Mouse (Mus musculus): ENCODE data around the gene Il13.

DNA sequence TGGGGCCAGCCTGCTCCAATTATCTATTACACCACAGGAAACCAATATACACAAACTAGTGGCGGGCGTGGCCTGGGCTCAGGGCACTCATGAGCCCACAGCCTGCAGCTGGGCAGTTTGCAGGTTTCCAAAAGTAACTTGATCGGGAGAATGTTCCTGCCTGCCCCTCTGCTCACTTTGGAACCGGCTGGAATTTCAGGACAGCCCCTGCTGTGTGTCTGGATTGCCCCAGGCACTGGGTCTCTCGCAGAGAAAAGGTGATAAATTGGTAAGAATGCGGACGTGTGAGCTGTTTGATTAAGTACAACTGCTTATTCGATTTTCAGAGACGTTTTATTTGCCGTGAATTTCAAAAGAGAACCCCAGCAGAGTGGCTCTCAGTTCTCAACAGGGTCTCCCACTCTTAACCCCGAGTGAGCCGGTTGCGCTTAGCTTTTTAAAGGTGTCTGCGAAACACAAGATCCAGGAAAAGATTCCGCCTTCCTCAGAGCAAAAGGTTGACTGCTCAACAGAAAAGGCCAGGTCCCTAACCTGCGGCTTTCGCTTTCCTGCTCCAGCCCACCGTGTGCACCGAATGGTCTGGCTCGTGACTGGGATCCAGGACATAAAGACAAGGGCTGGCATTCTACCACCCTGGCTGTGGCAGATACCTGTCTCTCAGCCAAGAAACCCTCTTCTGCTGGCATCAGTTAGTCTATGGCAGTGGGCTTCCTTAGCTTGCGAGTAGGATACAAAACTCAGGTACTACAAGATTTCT, 2.7 kb upstream of the Il13 start:
- TF ChIP-seq CTCF (IDR thresholded peaks at IDR 0.05; ENCODE audit: extremely low read depth, insufficient read length, insufficient replicate concordance, low read depth, low read length) = no peak
- no peak for TF ChIP-seq POLR2A (IDR thresholded peaks at IDR 0.05; ENCODE audit: low read depth, low read length)
